Mouse (Mus musculus): ENCODE measurements around the gene Aff3. TPM values are rescaled to one million over a fixed set of nuclear protein-coding genes. Genes with fewer than 3 reads are reported as not detected.

Aff3 gene
- polyA plus RNA-seq, 1 experiment from 2014 or later, result 2.1 TPM

DNA sequence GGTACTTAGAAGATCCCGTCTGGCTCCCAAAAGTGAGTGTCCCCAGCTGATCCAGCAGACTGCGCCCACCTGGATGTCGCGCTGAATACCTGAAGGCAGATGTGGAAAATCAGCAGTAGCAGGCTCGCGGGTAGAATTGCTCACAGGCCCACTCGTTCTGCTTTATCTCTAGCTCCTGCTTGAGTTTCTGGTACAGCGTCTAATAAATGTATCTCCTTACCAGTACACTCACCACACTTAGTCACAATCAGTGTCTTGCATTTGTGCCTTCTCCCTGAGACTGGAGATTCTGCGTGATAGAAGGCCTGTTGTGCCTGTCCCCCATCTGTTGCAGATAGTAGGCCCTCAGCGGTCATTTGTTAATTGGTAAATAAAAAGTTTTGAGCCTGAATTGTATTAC is 3.6 kb upstream of the Aff3 start:
- Histone ChIP-seq H3K4me3 (ENCODE audit: low read depth, low read length) (no peak overlapping the region), H3K9ac (ENCODE audit: low read depth, low read length) (no peak overlapping the region), H3K9me3 (ENCODE audit: control insufficient read depth) (no peaks in the 10 kb centered on the region), H3K4me2 (replicated peaks; ENCODE audit: low read depth) (no peak overlapping the region), H3K36me3 (ENCODE audit: control insufficient read depth, insufficient read depth) (no peaks in the 10 kb centered on the region), H3K27me3 (replicated peaks; ENCODE audit: control insufficient read depth, insufficient read depth, low read length) (no peaks in the 10 kb centered on the region), H3K4me1 (replicated peaks; ENCODE audit: control insufficient read depth, insufficient read depth, low read length) (no peaks in the 10 kb centered on the region), H3K27ac (ENCODE audit: low read depth, low read length) (no peak overlapping the region)
- whole genome bisulfite sequencing, result 86% methylated on average over 10 of the region's 10 CpGs
- no peak for ATAC-seq
- no peak for TF ChIP-seq CTCF (IDR thresholded peaks at IDR 0.05; ENCODE audit: low read depth)

DNA sequence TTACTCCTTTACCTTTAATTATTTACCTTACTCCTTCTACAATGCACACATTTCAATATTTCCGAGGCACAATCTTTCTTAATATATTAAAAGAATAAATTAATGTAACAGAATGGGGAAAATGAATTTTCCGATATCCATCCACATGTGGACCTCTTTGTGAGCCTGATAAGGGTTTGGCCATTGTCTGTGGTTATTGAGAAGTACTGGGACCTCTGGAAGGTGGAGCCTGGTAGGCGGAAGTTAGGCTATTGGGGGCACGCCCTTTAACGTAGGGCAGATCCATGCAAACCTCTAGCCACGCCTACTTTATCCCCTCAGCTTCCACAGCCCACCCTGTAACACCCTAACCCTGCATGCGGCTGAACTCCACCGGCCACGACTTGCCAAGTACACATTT is 3.1 kb upstream of the Aff3 start:
- TF ChIP-seq CTCF (IDR thresholded peaks at IDR 0.05; ENCODE audit: low read depth), result no peak
- ATAC-seq, result no peak
- H3K4me1 ChIP-seq (replicated peaks; ENCODE audit: control insufficient read depth, insufficient read depth, low read length), result no peaks in the 10 kb centered on the region
- H3K4me3 ChIP-seq (ENCODE audit: low read depth, low read length), result no peak overlapping the region
- no peaks in the 10 kb centered on the region for H3K9me3 ChIP-seq (ENCODE audit: control insufficient read depth)
- H3K4me2 ChIP-seq (replicated peaks; ENCODE audit: low read depth), result no peak overlapping the region
- no peaks in the 10 kb centered on the region for H3K36me3 ChIP-seq (ENCODE audit: control insufficient read depth, insufficient read depth)
- no peak overlapping the region for H3K9ac ChIP-seq (ENCODE audit: low read depth, low read length)
- WGBS, result 76% methylated on average over 9 of the region's 9 CpGs
- H3K27ac ChIP-seq (ENCODE audit: low read depth, low read length), result no peak overlapping the region
- H3K27me3 ChIP-seq (replicated peaks; ENCODE audit: control insufficient read depth, insufficient read depth, low read length), result no peaks in the 10 kb centered on the region

DNA sequence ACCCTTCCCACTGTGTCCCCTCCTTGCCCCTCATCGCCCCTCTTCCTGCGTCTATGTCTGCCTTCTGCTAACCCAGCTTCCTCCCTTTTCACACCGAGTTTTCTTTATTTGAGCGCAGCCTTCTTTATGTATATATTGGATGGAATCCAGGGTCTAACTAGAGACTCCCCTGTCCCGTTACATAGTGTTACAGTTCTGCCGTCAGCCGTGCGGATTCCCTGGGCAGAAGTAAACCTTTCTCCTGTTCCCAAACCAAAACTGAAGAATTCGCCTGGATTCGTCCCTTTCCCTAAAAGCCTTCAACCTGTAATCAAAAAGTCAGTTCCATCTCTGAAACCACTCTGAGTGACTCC is 2.0 kb upstream of the Aff3 start:
- WGBS, result 59% methylated on average over 10 of the region's 10 CpGs
- H3K9ac ChIP-seq (ENCODE audit: low read depth, low read length), result no peak overlapping the region
- ATAC-seq, result no peak
- no peaks in the 10 kb centered on the region for H3K36me3 ChIP-seq (ENCODE audit: control insufficient read depth, insufficient read depth)
- H3K27me3 ChIP-seq (replicated peaks; ENCODE audit: control insufficient read depth, insufficient read depth, low read length), result no peaks in the 10 kb centered on the region
- H3K27ac ChIP-seq (ENCODE audit: low read depth, low read length), result no peak overlapping the region
- no peak for TF ChIP-seq CTCF (IDR thresholded peaks at IDR 0.05; ENCODE audit: low read depth)
- no peak overlapping the region for H3K4me3 ChIP-seq (ENCODE audit: low read depth, low read length)
- no peaks in the 10 kb centered on the region for H3K4me1 ChIP-seq (replicated peaks; ENCODE audit: control insufficient read depth, insufficient read depth, low read length)
- no peaks in the 10 kb centered on the region for H3K9me3 ChIP-seq (ENCODE audit: control insufficient read depth)
- no peak overlapping the region; the same call in 1 of the 2 replicates for H3K4me2 ChIP-seq (replicated peaks; ENCODE audit: low read depth)

DNA sequence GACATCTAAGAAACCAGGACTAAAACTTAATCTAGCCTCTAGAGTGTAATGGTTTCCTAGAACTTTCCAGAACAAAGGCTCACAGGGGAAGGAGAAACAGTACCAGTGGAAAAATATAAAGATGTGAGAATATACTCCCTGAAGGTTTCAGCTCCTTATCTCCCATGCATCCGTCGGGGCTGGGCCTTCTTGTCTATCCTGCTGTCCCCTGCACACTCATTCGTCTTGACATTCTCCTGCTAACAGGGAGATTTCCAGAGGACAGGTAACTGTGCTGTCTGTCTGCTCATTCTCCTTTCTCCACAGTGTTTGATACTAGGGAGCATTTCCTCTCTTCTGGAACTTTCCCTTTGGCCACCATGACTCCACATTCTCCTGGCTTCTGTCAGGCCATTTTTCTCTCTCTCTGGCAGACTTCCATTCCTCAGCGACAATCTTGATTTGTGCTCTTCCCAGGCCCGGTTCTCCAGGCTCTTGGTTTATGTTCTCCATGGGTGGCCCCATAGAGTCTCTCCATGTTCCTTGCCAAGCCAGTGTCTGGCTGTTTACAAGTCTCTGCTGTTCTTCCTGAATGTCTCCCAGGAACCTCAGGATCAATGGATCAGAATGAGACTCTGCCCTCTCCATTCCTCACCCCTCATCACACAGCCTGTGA is 1.5 kb upstream of the Aff3 start:
- Histone ChIP-seq H3K27ac (ENCODE audit: low read depth, low read length) (no peak overlapping the region), H3K36me3 (ENCODE audit: control insufficient read depth, insufficient read depth) (no peaks in the 10 kb centered on the region), H3K4me1 (replicated peaks; ENCODE audit: control insufficient read depth, insufficient read depth, low read length) (no peaks in the 10 kb centered on the region), H3K27me3 (replicated peaks; ENCODE audit: control insufficient read depth, insufficient read depth, low read length) (no peaks in the 10 kb centered on the region), H3K4me2 (replicated peaks; ENCODE audit: low read depth) (no peak overlapping the region; the same call in 1 of the 2 replicates), H3K9ac (ENCODE audit: low read depth, low read length) (no peak overlapping the region), H3K9me3 (ENCODE audit: control insufficient read depth) (no peaks in the 10 kb centered on the region), H3K4me3 (ENCODE audit: low read depth, low read length) (no peak overlapping the region)
- WGBS, result 60% methylated on average over 5 of the region's 5 CpGs
- 0 out of 2 replicates have a peak, but pooled peaks have one; percentile 28 for ATAC-seq
- TF ChIP-seq CTCF (IDR thresholded peaks at IDR 0.05; ENCODE audit: low read depth), result no peak

DNA sequence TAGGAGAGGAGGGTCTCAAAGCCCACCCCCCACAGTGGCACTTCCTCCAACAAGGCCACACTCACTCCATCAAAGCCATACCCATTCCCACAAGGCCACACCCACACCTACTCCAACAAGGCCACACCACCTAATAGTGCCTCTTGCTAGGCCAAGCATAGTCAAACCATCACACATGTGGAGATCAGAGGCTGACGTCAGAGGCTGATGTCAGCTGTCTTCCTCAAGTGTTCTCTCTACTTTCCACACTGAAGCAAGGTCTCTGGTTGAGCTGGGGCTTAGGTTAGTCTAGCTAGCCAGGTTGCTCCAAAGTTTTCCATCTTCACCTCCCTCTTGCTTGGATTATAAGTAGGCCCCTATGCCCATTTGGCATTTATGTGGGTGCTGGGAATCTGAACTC is 856 bp upstream of the Aff3 start:
- Histone ChIP-seq H3K4me3 (ENCODE audit: low read depth, low read length) (no peak overlapping the region), H3K9me3 (ENCODE audit: control insufficient read depth) (no peaks in the 10 kb centered on the region), H3K27me3 (replicated peaks; ENCODE audit: control insufficient read depth, insufficient read depth, low read length) (no peaks in the 10 kb centered on the region), H3K36me3 (ENCODE audit: control insufficient read depth, insufficient read depth) (no peaks in the 10 kb centered on the region), H3K9ac (ENCODE audit: low read depth, low read length) (no peak overlapping the region), H3K4me1 (replicated peaks; ENCODE audit: control insufficient read depth, insufficient read depth, low read length) (no peaks in the 10 kb centered on the region), H3K4me2 (replicated peaks; ENCODE audit: low read depth) (no peak overlapping the region), H3K27ac (ENCODE audit: low read depth, low read length) (no peak overlapping the region)
- no peak for ATAC-seq
- 88% methylated on average over 1 of the region's 1 CpGs for WGBS
- no peak for TF ChIP-seq CTCF (IDR thresholded peaks at IDR 0.05; ENCODE audit: low read depth)

DNA sequence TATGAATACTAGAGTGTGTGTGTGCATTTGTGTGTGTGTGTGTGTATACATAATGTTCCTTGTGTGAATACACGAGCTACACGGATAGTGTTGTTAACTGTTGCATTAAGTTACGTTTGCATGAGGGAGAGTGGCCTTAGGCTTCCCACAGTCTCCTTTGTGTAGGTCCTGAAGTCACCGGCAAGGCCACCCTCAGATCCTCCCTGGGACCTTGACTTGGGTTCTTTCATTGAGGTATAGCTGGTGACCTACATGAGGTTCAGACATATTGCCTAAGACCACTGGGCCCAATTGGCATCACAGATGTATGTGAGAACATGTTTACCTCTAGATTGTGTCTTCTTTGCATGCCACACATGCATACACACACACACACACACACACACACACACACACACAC is 494 bp downstream of the Aff3 start:
- Histone ChIP-seq H3K36me3 (ENCODE audit: control insufficient read depth, insufficient read depth) (no peaks in the 10 kb centered on the region), H3K4me3 (ENCODE audit: low read depth, low read length) (no peak overlapping the region), H3K9ac (ENCODE audit: low read depth, low read length) (no peak overlapping the region), H3K4me1 (replicated peaks; ENCODE audit: control insufficient read depth, insufficient read depth, low read length) (no peaks in the 10 kb centered on the region), H3K4me2 (replicated peaks; ENCODE audit: low read depth) (no peak overlapping the region), H3K27ac (ENCODE audit: low read depth, low read length) (no peak overlapping the region), H3K9me3 (ENCODE audit: control insufficient read depth) (no peaks in the 10 kb centered on the region), H3K27me3 (replicated peaks; ENCODE audit: control insufficient read depth, insufficient read depth, low read length) (no peaks in the 10 kb centered on the region)
- ATAC-seq, result no peak
- 94% methylated on average over 4 of the region's 4 CpGs for WGBS
- no peak for TF ChIP-seq CTCF (IDR thresholded peaks at IDR 0.05; ENCODE audit: low read depth)
